Mouse (Mus musculus): Measurements from ENCODE around the gene Gpr82.

DNA sequence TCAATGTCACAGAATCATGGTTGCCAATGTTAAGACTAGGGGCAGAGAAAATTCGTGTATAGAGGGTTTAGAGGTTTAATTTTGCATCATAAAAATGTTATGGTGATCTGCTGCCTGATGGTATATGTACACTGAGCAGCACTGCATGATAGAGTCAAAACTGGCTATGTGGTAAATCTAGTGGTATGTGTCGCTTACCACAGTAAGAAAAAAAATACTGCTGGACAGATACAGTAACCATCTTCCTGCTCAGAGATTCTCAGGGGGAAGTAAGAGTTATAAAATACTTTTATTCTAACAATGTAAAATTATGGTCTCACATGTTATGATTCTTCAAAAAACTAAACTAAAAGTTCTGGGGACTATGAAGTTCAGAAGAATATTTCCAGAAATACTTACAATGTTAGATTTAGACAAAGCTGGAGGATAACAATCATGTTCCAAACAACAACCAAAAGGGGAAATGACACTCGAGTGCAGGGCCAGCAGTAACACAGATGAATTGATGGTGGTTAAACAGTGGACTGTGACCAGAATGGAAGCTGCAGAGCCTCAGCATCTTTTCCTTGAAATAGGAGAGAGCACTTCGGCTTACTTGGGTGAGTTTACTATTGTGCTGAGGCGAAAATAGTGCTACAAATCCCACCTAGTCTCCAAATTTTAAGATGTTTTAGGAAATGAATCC lies 29.4 kb upstream of the Gpr82 start, which contains the start of gene Gpr34:
- TF ChIP-seq EP300 (IDR thresholded peaks at IDR 0.05) (no peak), CTCF (IDR thresholded peaks at IDR 0.05) (no peak)

Measured in lung, postnatal 0 days (tissue).